Comparison of ENCODE assay signal across 8 mouse cellular contexts in the genomic region with DNA sequence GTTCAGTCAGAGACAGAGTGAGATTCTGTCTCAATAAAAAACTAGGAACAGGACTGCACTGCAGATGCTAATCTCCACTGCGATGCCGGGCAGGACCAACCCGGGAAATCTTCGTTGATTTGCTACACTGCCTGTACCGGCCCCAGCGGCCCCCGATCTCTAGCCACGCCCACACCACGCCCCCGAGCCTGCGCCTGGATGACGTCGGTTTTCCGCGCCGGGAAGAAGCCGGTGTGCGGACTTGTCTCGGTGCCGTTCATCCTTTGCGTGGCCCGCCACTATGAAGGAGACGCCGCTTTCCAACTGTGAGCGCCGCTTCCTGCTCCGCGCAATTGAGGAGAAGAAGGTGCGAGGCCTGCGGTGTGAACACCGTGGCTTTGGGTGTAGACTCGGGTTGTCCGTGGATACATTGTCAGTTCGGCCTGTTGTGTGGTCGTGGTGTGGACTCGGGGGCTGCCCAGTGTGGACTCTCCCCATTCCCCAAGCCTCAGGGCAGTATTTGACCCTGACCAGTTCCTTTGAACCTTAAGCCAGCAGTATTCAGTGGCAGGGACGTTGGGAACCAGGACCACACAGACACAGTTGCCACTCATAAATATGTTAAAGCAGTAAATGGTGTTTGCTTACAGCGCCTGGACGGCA. TPM values are rescaled to one million over a fixed set of nuclear protein-coding genes. Genes with fewer than 3 reads are reported as not detected.
A peak's percentile ranks its signal among the peaks of the same experiment; 100 is the strongest.
DNase-seq lines count a peak whose midpoint lies in the region; ATAC-seq lines count a peak whose summit lies in the region.

A gene (plus strand): TSS at position 201 of the 642 bp plus-strand sequence.

- peak; percentile 93 for DNase-seq in ZHBTc4 (ENCODE audit: low read depth, low spot score)
- peak; percentile 80 to 83 for DNase-seq in gastrocnemius, adult 8-10 months (ENCODE audit: low spot score in 2 of 2)
- DNase-seq in induced T-regulatory cell, adult 2 months (ENCODE audit: low read depth), result peak; percentile 94
- DNase-seq in left cerebral cortex, adult 9 months (ENCODE audit: low spot score in 2 of 2), result peak; percentile 80 to 96
- DNase-seq in right cerebral cortex, postnatal 14 days, result peak; percentile 96
- DNase-seq in urinary bladder, postnatal 36 days (ENCODE audit: low spot score in 2 of 2), result peak; percentile 91 to 93

- peak; percentile 98 for ATAC-seq in common myeloid progenitor, adult 5-6 weeks (replicated peaks; ENCODE audit: low read depth, poor library complexity, severe bottlenecking)
- peak; percentile 99 for ATAC-seq in megakaryocyte progenitor cell, adult 5-6 weeks (replicated peaks; ENCODE audit: poor library complexity)

RNA-seq across cellular contexts. Expression of the gene that starts here (rescaled TPM):
- total RNA-seq in common myeloid progenitor, adult 5-6 weeks (2017), result 109 and 152 TPM in 2 replicates
- 10 to 100 TPM; 15.0 to 16.7 (median 15.4) TPM for total RNA-seq in gastrocnemius, adult 8-10 months (2022)
- 80.8 and 81.1 TPM in 2 replicates for total RNA-seq in megakaryocyte progenitor cell, adult 5-6 weeks (2015)
- 105 and 123 TPM in 2 replicates for total RNA-seq in megakaryocyte progenitor cell, adult 5-6 weeks (2017)

Comparison
In these comparisons a context has a peak if more than half of its experiments do, and no peak if none do; other contexts are left out.
1. Peak in every context shown above with its lines: DNase-seq and ATAC-seq.